Mouse (Mus musculus) neural tube, embryonic 15.5 days (tissue): ENCODE measurements around the gene Chn2. TPM values are rescaled to one million over a fixed set of nuclear protein-coding genes. Genes with fewer than 3 reads are reported as not detected.

Source experiments
- ATAC-seq: fragments of 200-750 bp; cut with Nextera tagmentation; 2 replicates; pipeline ENCODE4 v1.8.0; 2017; ENCODE audit warnings: mild to moderate bottlenecking, moderate TSS enrichment, moderate library complexity; ENCODE audit not compliant: low FRiP score
- H3K27ac ChIP-seq: fragments of 300-500 bp; sonication (generic); replicated peaks from 2 replicates; pipeline ENCODE4 v1.5.1; 2015; ENCODE audit warnings: mild to moderate bottlenecking, inconsistent platforms
- H3K27me3 ChIP-seq: fragments of 300-500 bp; sonication (generic); replicated peaks from 2 replicates; pipeline ENCODE4 v1.6.1; 2015; ENCODE audit warnings: inconsistent platforms
- H3K36me3 ChIP-seq: fragments of 300-500 bp; sonication (generic); 2 replicates; pipeline ENCODE4 v1.6.1; 2015; ENCODE audit warnings: inconsistent platforms
- H3K4me1 ChIP-seq: fragments of 300-500 bp; sonication (generic); 2 replicates; pipeline ENCODE4 v1.6.1; 2015; ENCODE audit warnings: inconsistent platforms
- H3K4me2 ChIP-seq: fragments of 300-500 bp; sonication (generic); 2 replicates; pipeline ENCODE4 v1.6.1; 2015; ENCODE audit warnings: inconsistent platforms, mild to moderate bottlenecking, moderate library complexity
- H3K4me3 ChIP-seq: fragments of 300-500 bp; sonication (generic); replicated peaks from 2 replicates; pipeline ENCODE4 v1.5.1; 2015; ENCODE audit warnings: mild to moderate bottlenecking, inconsistent platforms
- H3K9ac ChIP-seq: fragments of 300-500 bp; sonication (generic); replicated peaks from 2 replicates; pipeline ENCODE4 v1.6.1; 2015; ENCODE audit warnings: mild to moderate bottlenecking, inconsistent platforms
- H3K9me3 ChIP-seq: fragments of 300-500 bp; sonication (generic); replicated peaks from 2 replicates; pipeline ENCODE4 v1.6.1; 2016; ENCODE audit warnings: inconsistent platforms
- WGBS: fragments of 180-500 bp; shearing (Covaris S2); methylation state at CpG from one replicate; pipeline ENCODE4 v1.1.7; 2015; ENCODE audit warnings: mixed read lengths; 5-methylcytosine and 5-hydroxymethylcytosine counted together
- polyA plus RNA-seq: library from polyadenylated mRNA; unstranded; fragments of >200 nt; fragmentation: Nextera tagmentation; extraction: Ambion mirVana; gene quantifications from 2 replicates; pipeline ENCODE4 v1.2.1, GENCODE M21; 2015

The Chn2 gene
- polyA plus RNA-seq, 1 experiment from 2014 or later: 17.6 TPM

DNA sequence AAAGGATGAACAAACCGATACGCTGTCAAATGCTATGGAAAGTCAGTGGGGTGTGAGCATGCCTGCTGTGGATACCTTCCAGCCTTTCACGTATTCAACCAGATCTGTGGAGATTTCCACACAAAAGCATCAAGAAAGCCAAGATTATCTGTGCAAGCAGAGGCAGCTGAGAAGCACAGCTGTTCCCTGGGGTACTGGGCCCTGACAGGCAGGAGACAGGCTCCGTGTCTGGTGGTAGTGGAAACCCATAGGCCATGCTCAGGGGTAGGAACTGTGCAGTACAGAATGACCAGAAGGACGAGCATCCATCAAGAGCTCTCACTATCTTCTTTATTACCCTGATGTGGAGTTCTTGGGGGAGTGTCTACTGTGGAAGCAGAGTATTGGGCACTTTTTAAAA, 166.1 kb downstream of the Chn2 start:
- Histone ChIP-seq H3K4me1 (no peaks in the 10 kb centered on the region), H3K27me3 (no peaks in the 10 kb centered on the region), H3K9me3 (no peaks in the 10 kb centered on the region), H3K36me3 (no peaks in the 10 kb centered on the region), H3K4me3 (no peak overlapping the region), H3K9ac (no peak overlapping the region), H3K4me2 (no peak overlapping the region), H3K27ac (no peak overlapping the region)
- no peak for ATAC-seq
- 73% methylated on average over 5 of the region's 5 CpGs for WGBS

DNA sequence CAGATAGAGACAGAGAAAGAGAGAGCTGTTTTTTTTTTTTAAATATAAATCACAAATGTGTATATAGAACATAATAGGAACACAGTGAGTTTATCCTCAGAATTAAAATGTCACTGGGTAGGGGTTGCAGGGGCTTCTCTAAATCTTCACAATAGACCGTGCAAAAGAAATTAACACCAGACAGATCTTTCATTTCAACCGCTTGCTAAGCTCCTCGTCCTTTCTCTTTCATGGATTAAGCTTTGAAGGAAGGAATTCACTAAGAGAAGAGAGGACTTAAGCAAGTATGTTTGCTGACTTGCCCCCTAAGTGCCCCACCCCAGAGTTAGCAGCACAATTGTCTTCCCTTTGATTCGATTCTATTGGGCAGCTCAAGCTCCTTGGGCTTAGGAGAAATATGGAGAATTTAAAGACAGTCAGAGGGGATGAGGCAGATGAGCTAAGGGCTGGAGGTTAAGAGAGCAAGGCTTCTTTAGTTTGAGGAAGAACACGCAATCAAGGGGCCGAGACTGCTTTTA, 166.9 kb downstream of the Chn2 start:
- Histone ChIP-seq H3K4me2 (no peak overlapping the region), H3K9ac (no peak overlapping the region), H3K4me1 (no peaks in the 10 kb centered on the region), H3K4me3 (no peak overlapping the region), H3K9me3 (no peaks in the 10 kb centered on the region), H3K27ac (no peak overlapping the region), H3K27me3 (no peaks in the 10 kb centered on the region), H3K36me3 (no peaks in the 10 kb centered on the region)
- ATAC-seq: no peak
- WGBS: 47% methylated on average over 6 of the region's 6 CpGs

DNA sequence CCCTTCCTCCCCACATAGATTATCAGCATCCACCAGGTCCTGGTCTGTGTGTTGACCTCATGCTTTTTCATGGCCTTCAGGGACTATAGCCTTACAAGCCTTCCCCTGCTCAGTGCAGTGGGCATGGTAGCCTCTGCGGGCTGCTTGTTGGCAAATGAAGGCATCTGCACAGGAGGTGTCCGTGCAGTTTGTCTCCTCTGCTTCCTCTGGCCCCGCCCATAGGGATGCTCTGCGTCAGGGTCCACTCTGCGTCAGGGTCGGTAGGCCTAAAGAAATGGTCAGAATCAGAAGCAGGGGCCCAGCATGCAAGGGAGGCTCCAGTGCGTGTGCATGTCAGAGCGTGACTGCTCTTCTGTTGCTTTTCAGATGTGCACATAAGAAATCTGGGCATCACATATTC, 169.4 kb downstream of the Chn2 start:
- no peaks in the 10 kb centered on the region for H3K36me3 ChIP-seq
- no peaks in the 10 kb centered on the region for H3K9me3 ChIP-seq
- H3K4me1 ChIP-seq: no peaks in the 10 kb centered on the region
- no peak overlapping the region for H3K4me3 ChIP-seq
- WGBS: 85% methylated on average over 8 of the region's 8 CpGs
- no peak overlapping the region for H3K27ac ChIP-seq
- H3K9ac ChIP-seq: no peak overlapping the region
- no peaks in the 10 kb centered on the region for H3K27me3 ChIP-seq
- H3K4me2 ChIP-seq: no peak overlapping the region
- ATAC-seq: no peak

DNA sequence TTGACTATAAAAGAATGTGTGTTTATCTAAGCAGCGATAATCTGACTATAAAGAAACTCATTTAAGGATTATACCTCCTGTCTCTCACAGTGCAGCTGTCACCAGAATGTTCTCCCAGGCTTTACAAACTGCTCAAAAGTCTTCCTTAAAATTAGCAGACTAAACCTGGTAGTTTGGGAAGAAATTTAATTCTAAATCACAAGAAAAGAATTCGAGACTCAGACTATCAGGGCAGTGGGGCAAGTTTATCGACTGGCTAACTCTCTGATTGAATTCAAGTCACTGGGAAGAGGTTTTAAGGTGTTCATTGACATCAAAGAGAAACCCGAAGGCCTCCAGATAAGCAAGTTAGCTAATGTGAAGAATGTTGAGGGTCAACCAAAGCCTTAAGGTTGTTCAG, 171.6 kb downstream of the Chn2 start:
- H3K4me1 ChIP-seq: no peaks in the 10 kb centered on the region
- H3K27ac ChIP-seq: no peak overlapping the region
- no peak overlapping the region for H3K9ac ChIP-seq
- H3K4me2 ChIP-seq: no peak overlapping the region
- H3K4me3 ChIP-seq: no peak overlapping the region
- no peaks in the 10 kb centered on the region for H3K27me3 ChIP-seq
- no peaks in the 10 kb centered on the region for H3K9me3 ChIP-seq
- no peak for ATAC-seq
- 88% methylated on average over 4 of the region's 4 CpGs for WGBS
- no peaks in the 10 kb centered on the region for H3K36me3 ChIP-seq

DNA sequence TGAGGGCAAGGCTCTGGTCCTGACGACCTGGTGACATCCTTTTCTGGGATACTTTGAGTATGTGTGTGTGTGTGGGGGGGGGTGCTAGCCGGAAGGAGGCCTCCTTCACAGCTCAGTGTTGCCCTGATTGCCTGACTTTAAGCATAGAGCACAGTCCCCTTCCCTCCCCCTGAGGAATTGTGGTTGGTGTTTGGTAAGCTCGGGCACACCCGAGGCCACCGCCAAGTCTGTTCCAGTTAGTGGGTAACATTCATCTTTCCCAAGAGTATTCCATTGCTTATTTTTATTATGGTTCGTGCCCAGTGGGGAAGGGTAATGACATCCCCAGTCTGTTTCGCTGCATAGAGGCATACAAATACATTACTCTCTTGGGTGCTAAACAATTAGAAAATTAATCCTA, 172.6 kb downstream of the Chn2 start:
- Histone ChIP-seq H3K9me3 (no peaks in the 10 kb centered on the region), H3K4me1 (no peaks in the 10 kb centered on the region), H3K9ac (no peak overlapping the region), H3K27ac (no peak overlapping the region), H3K4me3 (no peak overlapping the region), H3K36me3 (no peaks in the 10 kb centered on the region), H3K4me2 (no peak overlapping the region), H3K27me3 (no peaks in the 10 kb centered on the region)
- no peak for ATAC-seq
- 64% methylated on average over 7 of the region's 7 CpGs for WGBS

DNA sequence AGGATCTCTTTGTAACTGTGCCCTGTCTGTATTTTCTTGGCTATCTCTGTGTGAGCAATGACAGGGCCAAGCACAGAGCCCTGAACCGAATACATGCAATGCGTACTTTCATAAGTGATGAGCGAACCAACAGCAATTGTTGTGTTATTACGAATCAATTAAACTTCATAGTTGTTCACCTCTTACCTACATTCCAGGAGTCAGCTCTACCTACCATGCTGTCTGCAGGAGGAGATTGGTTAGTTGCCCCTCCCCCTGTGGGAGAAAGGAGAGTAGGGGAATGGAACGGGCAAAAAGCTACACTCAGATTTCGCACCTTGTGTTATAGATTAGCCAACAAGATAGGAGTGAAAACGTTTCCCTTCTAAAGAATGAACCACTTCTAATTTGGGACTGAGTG, 174.4 kb downstream of the Chn2 start:
- no peaks in the 10 kb centered on the region for H3K36me3 ChIP-seq
- no peaks in the 10 kb centered on the region for H3K9me3 ChIP-seq
- H3K27me3 ChIP-seq: no peaks in the 10 kb centered on the region
- H3K27ac ChIP-seq: no peak overlapping the region
- no peak for ATAC-seq
- 91% methylated on average over 7 of the region's 7 CpGs for WGBS
- H3K9ac ChIP-seq: no peak overlapping the region
- no peak overlapping the region for H3K4me3 ChIP-seq
- no peak overlapping the region for H3K4me2 ChIP-seq
- no peaks in the 10 kb centered on the region for H3K4me1 ChIP-seq

DNA sequence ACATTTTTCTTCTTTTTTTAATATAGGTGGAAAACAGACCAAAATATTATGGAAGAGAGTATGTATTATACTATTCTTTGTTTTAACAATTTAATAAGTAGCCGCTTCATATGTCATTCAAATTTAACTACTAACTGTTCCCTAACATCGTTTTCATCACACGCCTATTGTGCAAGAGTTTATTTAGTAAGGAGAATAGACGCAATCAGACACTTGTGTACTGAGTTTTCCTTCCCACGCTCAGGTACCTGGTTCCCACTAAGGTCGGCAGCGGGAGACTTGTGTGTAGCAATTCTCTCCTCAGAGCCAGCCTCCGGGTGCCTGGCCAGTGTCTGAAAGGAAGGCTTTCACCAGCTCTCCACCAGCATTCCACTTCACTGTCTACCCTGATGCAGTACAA, 176.3 kb downstream of the Chn2 start:
- 91% methylated on average over 8 of the region's 8 CpGs for WGBS
- no peaks in the 10 kb centered on the region for H3K36me3 ChIP-seq
- H3K4me1 ChIP-seq: no peaks in the 10 kb centered on the region
- H3K9me3 ChIP-seq: no peaks in the 10 kb centered on the region
- ATAC-seq: no peak
- no peak overlapping the region for H3K27ac ChIP-seq
- H3K4me3 ChIP-seq: no peak overlapping the region
- H3K4me2 ChIP-seq: no peak overlapping the region
- H3K27me3 ChIP-seq: no peaks in the 10 kb centered on the region
- H3K9ac ChIP-seq: no peak overlapping the region

DNA sequence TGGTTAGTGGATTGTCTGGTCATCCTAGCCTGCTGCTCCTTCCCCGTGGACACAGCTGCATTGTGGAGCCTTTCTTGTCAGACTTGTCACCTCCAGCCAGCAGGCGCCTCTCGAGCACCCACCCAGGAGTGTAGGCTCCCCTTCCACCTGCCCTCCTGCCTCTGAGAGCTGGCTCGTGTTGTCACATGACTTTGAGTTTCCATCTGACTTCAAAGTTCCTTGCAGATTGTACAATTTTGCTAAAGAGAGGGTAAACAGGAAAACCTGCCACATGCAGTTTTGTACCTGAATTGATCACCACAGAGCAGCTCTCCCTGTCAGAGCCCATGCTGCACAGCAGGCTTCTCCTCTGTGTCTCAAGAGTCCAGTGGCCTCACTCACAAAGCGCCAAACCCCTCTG, 177.2 kb downstream of the Chn2 start:
- Histone ChIP-seq H3K4me1 (no peaks in the 10 kb centered on the region), H3K4me2 (no peak overlapping the region), H3K36me3 (no peaks in the 10 kb centered on the region), H3K27ac (no peak overlapping the region), H3K27me3 (no peaks in the 10 kb centered on the region), H3K9me3 (no peaks in the 10 kb centered on the region), H3K4me3 (no peak overlapping the region), H3K9ac (no peak overlapping the region)
- no peak for ATAC-seq
- 89% methylated on average over 5 of the region's 5 CpGs for WGBS

DNA sequence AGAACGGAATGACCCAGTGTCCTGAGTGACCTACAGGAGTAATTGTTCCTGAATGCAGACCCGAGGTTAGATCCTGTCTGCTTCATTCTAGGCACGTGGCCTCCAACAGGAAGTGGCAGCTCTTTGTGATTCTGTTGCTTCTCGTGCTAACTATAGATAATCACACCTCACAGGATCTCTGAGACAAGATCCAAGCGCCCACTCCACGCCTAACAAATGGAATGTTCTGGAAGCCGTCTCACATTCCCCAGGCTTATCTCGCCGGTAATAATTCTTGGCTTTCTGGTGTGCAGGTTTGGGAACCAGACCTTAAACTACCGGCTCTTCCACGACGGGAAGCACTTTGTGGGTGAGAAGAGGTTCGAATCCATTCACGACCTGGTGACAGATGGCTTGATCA, 180.8 kb downstream of the Chn2 start:
- Histone ChIP-seq H3K27ac (no peak overlapping the region), H3K4me3 (no peak overlapping the region), H3K9me3 (no peaks in the 10 kb centered on the region), H3K4me1 (peaks cover 2% of the 10 kb centered on the region; the same call in 1 of the 2 replicates), H3K36me3 (no peaks in the 10 kb centered on the region), H3K4me2 (no peak overlapping the region), H3K9ac (no peak overlapping the region), H3K27me3 (no peaks in the 10 kb centered on the region)
- WGBS: 94% methylated on average over 14 of the region's 14 CpGs
- no peak for ATAC-seq

DNA sequence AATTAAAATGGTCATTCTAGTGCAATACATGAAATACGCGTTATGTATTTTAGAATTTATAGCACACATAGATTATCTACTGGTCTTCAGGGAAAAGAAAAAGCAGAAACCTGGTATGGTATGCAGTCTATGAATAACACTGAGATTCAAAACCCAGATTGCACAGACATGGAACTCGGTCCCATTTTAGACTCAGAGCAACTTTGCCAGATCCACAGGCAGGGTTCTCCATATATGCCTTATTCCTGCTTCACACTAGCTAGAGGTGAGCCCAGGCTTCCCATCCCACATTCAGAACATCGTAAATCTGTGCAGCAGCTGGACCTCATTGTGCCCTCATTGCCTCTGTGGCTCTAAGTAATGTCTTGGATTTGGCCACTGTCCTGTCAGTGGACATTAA, 184.2 kb downstream of the Chn2 start:
- no peak overlapping the region for H3K4me2 ChIP-seq
- H3K9me3 ChIP-seq: no peaks in the 10 kb centered on the region
- H3K36me3 ChIP-seq: no peaks in the 10 kb centered on the region
- peaks cover 8% of the 10 kb centered on the region for H3K27me3 ChIP-seq
- no peak for ATAC-seq
- H3K4me3 ChIP-seq: no peak overlapping the region
- 87% methylated on average over 4 of the region's 4 CpGs for WGBS
- H3K9ac ChIP-seq: no peak overlapping the region
- peaks cover 10% of the 10 kb centered on the region; the same call in 1 of the 2 replicates for H3K4me1 ChIP-seq
- H3K27ac ChIP-seq: no peak overlapping the region

DNA sequence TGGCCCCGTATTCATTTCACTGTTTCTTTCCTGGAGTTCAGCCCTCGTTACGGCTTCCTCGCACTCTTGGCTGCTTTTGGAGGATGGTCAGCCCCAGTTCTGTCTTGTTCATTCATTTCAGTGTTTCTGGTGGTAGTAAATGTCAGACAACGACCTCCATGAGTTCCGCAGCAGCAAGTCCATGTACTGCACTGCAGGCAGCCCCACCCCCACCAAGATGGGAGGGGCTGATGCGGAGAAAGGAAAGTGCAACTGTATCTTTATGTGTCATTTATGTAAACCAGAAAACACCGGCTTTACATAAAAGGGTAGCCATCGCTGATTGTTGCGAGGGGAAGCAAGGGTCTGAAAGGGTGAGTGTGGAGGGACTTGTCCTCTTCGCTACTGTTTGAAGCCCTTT, 185.0 kb downstream of the Chn2 start:
- Histone ChIP-seq H3K4me2 (no peak overlapping the region), H3K4me3 (no peak overlapping the region), H3K36me3 (no peaks in the 10 kb centered on the region), H3K27me3 (peaks cover 8% of the 10 kb centered on the region), H3K27ac (no peak overlapping the region), H3K9me3 (no peaks in the 10 kb centered on the region), H3K4me1 (peaks cover 13% of the 10 kb centered on the region; the same call in 1 of the 2 replicates), H3K9ac (no peak overlapping the region)
- no peak for ATAC-seq
- WGBS: 62% methylated on average over 11 of the region's 11 CpGs

DNA sequence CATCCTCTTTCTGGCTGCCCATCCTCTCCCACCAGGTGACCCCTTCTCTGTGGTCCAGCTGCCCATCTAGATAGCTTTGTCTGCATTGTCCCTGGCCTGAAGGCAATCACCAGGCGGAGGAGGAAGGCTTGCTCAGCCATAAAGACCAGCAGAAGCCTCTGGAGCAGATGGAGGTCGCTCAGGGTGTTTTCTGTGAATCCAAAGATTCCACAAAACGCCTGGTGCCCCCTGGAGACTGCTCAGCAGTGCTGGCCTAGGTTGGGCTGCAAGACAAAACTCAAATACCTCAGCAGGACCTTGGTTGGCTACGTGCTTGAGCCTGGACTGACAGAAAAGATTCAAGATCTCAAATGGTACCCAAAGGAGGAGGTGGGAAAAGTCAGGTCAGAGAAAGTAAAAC, 186.0 kb downstream of the Chn2 start:
- Histone ChIP-seq H3K9me3 (no peaks in the 10 kb centered on the region), H3K36me3 (no peaks in the 10 kb centered on the region), H3K4me1 (peaks cover 13% of the 10 kb centered on the region; the same call in 1 of the 2 replicates), H3K4me3 (no peak overlapping the region), H3K4me2 (no peak overlapping the region), H3K9ac (no peak overlapping the region), H3K27me3 (peaks cover 12% of the 10 kb centered on the region), H3K27ac (no peak overlapping the region)
- 44% methylated on average over 4 of the region's 4 CpGs for WGBS
- ATAC-seq: no peak

DNA sequence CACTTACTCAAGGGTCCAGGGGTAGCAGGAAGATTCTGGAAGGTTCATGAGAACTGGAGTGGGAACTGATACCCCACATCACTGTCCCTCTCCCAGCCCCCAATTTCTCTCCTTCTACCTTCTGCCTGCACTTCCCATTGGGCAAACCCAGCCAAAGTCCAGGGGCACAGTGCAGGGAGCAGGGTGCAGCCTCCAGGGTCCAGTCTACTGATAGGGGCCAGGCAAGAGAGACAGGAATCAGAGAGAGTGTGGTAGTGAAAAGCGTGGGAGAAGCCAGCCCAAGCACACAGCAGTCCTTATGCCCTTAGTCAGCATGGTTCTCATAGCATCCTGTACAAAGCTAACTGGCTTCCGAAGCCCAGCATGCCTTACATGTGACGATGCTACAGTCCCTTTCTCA, 187.7 kb downstream of the Chn2 start:
- Histone ChIP-seq H3K9me3 (no peaks in the 10 kb centered on the region), H3K27me3 (peaks cover 12% of the 10 kb centered on the region), H3K4me2 (no peak overlapping the region), H3K4me1 (peaks cover 13% of the 10 kb centered on the region; the same call in 1 of the 2 replicates), H3K9ac (no peak overlapping the region), H3K36me3 (no peaks in the 10 kb centered on the region), H3K4me3 (no peak overlapping the region), H3K27ac (no peak overlapping the region)
- WGBS: 93% methylated on average over 3 of the region's 3 CpGs
- no peak for ATAC-seq
